Mouse (Mus musculus): ENCODE measurements around the gene Rims1.

Gene Rims1

GRCm38 (mm10) chr1:22587859-22588383 lies 217.9 kb downstream of the Rims1 start:
- no peak for DNase-seq (ENCODE audit: low read depth, low spot score)

- DNase-seq (ENCODE audit: low read depth, low spot score): no peak
Observed at GRCm38 (mm10) chr1:22585560-22585959, 220.2 kb downstream of the Rims1 start.

GRCm38 (mm10) chr1:22579470-22579869 lies 226.3 kb downstream of the Rims1 start:
- no peak for DNase-seq (ENCODE audit: low read depth, low spot score)

GRCm38 (mm10) chr1:22572720-22573119 lies 233.1 kb downstream of the Rims1 start:
- no peak for DNase-seq (ENCODE audit: low read depth, low spot score)

GRCm38 (mm10) chr1:22546273-22546672 lies 259.5 kb downstream of the Rims1 start:
- no peak for DNase-seq (ENCODE audit: low read depth, low spot score)

- DNase-seq (ENCODE audit: low read depth, low spot score): no peak
Observed at GRCm38 (mm10) chr1:22538129-22538528, 267.7 kb downstream of the Rims1 start.

GRCm38 (mm10) chr1:22536776-22537175 lies 269.0 kb downstream of the Rims1 start:
- DNase-seq (ENCODE audit: low read depth, low spot score): no peak

- DNase-seq (ENCODE audit: low read depth, low spot score): no peak
Observed at GRCm38 (mm10) chr1:22535049-22535448, 270.7 kb downstream of the Rims1 start.

GRCm38 (mm10) chr1:22533146-22534096 lies 272.4 kb downstream of the Rims1 start:
- peak; percentile 52 for DNase-seq (ENCODE audit: low read depth, low spot score)

- DNase-seq (ENCODE audit: low read depth, low spot score): no peak
Observed at GRCm38 (mm10) chr1:22515103-22515502, 290.7 kb downstream of the Rims1 start.

GRCm38 (mm10) chr1:22512421-22512820 lies 293.4 kb downstream of the Rims1 start:
- DNase-seq (ENCODE audit: low read depth, low spot score): no peak

- no peak for DNase-seq (ENCODE audit: low read depth, low spot score)
Observed at GRCm38 (mm10) chr1:22511614-22512013, 294.2 kb downstream of the Rims1 start.

GRCm38 (mm10) chr1:22508735-22509615 lies 296.8 kb downstream of the Rims1 start:
- no peak for DNase-seq (ENCODE audit: low read depth, low spot score)

- DNase-seq (ENCODE audit: low read depth, low spot score): no peak
Observed at GRCm38 (mm10) chr1:22487270-22487864, 318.4 kb downstream of the Rims1 start.

- no peak for DNase-seq (ENCODE audit: low read depth, low spot score)
Observed at GRCm38 (mm10) chr1:22476220-22476619, 329.6 kb downstream of the Rims1 start.

GRCm38 (mm10) chr1:22467033-22467432 lies 338.8 kb downstream of the Rims1 start:
- DNase-seq (ENCODE audit: low read depth, low spot score): no peak

GRCm38 (mm10) chr1:22466597-22466996 lies 339.2 kb downstream of the Rims1 start:
- no peak for DNase-seq (ENCODE audit: low read depth, low spot score)

GRCm38 (mm10) chr1:22424020-22424419 lies 381.8 kb downstream of the Rims1 start:
- no peak for DNase-seq (ENCODE audit: low read depth, low spot score)

- DNase-seq (ENCODE audit: low read depth, low spot score): no peak
Observed at GRCm38 (mm10) chr1:22422102-22422501, 383.7 kb downstream of the Rims1 start.

GRCm38 (mm10) chr1:22410173-22410572 lies 395.6 kb downstream of the Rims1 start:
- no peak for DNase-seq (ENCODE audit: low read depth, low spot score)

GRCm38 (mm10) chr1:22386361-22386760 lies 419.4 kb downstream of the Rims1 start:
- DNase-seq (ENCODE audit: low read depth, low spot score): peak; percentile 16

- DNase-seq (ENCODE audit: low read depth, low spot score): no peak
Observed at GRCm38 (mm10) chr1:22377652-22378051, 428.1 kb downstream of the Rims1 start.
